Mouse (Mus musculus) ES-E14 (cell line): ENCODE data around the gene Fank1.

Source experiments
- MAFK ChIP-seq: IDR thresholded peaks from 2 replicates; pipeline ENCODE4 v1.6.1; 2014; ENCODE audit warnings: mild to moderate bottlenecking, low read depth, low read length, inconsistent platforms; ENCODE audit not compliant: insufficient read depth
- ZNF384 ChIP-seq: IDR thresholded peaks from 2 replicates; pipeline ENCODE4 v1.6.1; 2012; ENCODE audit warnings: low read depth, low read length, inconsistent platforms

- no peak for TF ChIP-seq ZNF384
- TF ChIP-seq MAFK, result no peak
Observed at GRCm38 (mm10) chr7:133863684-133864083, 87.0 kb downstream of the Fank1 start.
